Mouse (Mus musculus) brown adipose tissue, adult 24 weeks (tissue): ENCODE measurements around the gene Atp6v1g1. TPM values are rescaled to one million over a fixed set of nuclear protein-coding genes. Genes with fewer than 3 reads are reported as not detected.

Source experiments
- H3K27ac ChIP-seq: fragments of 200-500 bp; replicated peaks from 2 replicates; pipeline ENCODE4 v1.5.1; 2012; ENCODE audit warnings: low read depth, mild to moderate bottlenecking, low read length
- H3K4me1 ChIP-seq: fragments of 200-500 bp; 2 replicates; pipeline ENCODE4 v1.6.1; 2012; ENCODE audit warnings: low read length, mixed read lengths; ENCODE audit not compliant: control insufficient read depth, insufficient read depth, insufficient read length
- H3K4me3 ChIP-seq: fragments of 200-500 bp; 2 replicates; pipeline ENCODE4 v1.5.1; 2012; ENCODE audit warnings: low read depth, mild to moderate bottlenecking, low read length, moderate library complexity; ENCODE audit not compliant: insufficient read depth
- polyA plus RNA-seq: library from polyadenylated mRNA; stranded (reverse); fragments of >200 nt; gene quantifications from 2 replicates; pipeline ENCODE4 v1.2.4, GENCODE M21; 2012; ENCODE audit not compliant: missing spikeins, insufficient read depth, insufficient read length

The Atp6v1g1 gene
- polyA plus RNA-seq, 1 experiment, result 179 TPM

DNA sequence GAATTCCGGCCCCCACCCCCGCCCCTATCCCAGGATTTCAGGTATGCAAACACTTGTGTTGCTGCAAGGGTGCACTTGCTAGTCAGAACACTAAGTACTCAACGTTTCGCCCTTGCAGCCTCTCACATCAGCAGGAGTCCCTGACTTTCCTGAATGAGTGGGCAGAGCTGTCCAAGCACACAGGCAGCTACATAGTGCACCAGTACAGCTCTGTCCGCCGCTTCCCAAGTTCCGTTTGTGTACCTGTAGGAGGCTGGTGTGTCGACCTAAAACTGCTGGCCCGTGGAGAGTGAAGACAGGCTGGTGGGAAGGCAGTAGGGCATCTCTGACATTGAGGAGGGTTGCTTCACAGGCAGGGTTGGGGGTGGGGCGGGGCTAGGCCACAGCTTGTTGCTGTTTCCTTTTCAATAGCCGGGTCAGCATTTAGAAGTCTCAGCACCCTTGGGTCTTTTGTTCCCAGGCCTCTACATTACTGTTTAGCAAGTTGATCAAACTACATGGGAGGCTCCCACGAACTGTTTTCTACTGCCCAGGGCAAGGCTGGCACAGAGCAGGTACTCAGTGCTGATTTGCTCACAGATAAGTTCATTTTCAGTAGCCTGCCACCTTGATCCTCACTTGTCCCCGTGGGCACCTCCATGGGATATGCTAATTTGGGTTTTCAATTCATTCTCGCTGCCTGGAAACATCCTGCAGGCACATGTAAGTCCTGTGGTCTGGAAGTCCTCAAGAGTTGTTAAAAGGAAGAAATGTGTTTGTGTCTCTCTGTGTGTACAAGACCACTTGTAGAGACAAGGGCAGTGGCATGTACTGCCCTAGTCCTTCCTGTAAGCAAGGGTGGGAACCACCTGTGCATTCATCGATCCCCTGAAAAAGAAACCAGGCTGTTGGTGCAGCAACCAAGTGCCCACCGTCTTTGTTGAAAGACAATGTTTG lies 12.8 kb downstream of the Atp6v1g1 start:
- Histone ChIP-seq H3K4me3 (no peak overlapping the region; the same call in 1 of the 2 replicates), H3K27ac (peak overlapping the region; percentile 84), H3K4me1 (peaks cover 15% of the 10 kb centered on the region)

GRCm38 (mm10) chr4:63558407-63559081 lies 14.0 kb downstream of the Atp6v1g1 start, which contains the start of gene Tmem268:
Gene Tmem268, plus strand, starts transcription at chr4:63558781.
- Histone ChIP-seq H3K4me1 (peaks cover 15% of the 10 kb centered on the region), H3K4me3 (peak within 1 kb of the TSS; percentile 95), H3K27ac (peak within 1 kb of the TSS; percentile 84)

GRCm38 (mm10) chr4:63559127-63559697 lies 14.6 kb downstream of the Atp6v1g1 start:
- Histone ChIP-seq H3K4me1 (peaks cover 15% of the 10 kb centered on the region), H3K27ac (peak overlapping the region; percentile 84), H3K4me3 (peak overlapping the region; percentile 95)

DNA sequence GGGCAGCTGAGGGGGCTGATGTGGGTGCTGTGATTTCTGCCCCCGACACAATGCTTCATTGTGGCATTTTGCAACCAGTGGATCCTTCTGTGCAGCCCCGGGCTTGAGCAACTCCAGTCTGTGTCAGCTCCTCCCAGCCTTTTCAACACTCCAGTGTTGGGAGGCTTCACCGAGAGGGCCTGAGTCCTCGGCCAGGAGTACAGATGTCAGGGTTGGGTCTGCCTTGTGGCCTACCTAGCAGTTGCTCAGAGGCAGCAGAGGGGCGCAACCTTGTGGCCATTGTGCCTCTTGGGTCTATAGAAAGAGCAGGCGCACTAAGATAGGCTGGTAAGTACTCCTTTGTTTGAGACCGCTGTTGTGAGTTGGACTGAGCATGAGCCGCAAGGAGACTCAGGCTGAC lies 15.5 kb downstream of the Atp6v1g1 start:
- Histone ChIP-seq H3K4me1 (peaks cover 15% of the 10 kb centered on the region), H3K27ac (peak overlapping the region; percentile 67), H3K4me3 (peak overlapping the region; percentile 95)

DNA sequence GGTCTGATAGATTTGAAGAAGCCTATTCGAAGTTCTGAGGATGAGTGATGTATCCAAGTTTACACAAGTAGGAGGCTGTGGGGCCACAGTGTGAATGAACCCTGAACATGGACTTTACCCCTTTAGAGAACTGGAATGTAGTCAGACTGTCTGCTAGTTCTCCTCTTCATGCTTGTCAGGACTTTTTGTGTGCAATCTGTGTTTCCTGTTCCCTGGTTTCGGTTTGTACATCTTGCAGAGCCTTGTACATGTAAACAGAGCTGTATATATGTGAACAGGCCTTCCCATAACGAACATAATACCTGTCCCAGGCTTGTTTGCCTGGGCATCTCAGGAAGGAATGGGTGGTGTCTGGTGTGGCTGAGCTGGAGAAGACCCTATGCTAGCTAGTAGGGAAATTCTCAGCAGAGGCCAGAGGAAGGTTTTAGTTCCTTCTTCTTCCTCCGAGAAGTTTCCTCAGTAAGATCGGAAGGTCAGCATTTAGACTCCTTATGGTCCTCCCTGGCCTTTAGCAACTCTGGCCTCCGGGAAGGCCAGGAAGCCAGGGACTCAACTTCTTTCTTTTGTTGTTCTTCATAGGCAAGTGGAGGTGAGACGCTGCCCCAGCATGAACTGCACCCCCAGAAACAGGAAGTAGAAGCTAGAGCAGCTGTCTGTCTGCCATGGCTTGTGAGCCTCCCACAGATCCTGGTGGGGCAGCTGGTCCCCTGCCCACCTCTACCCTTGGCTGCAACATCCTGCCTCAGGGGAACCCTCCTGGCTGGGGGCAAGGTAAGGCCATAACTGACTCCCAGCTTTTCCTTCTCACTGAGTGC lies 17.5 kb downstream of the Atp6v1g1 start:
- Histone ChIP-seq H3K4me1 (peaks cover 15% of the 10 kb centered on the region), H3K27ac (peak overlapping the region; percentile 42), H3K4me3 (no peak overlapping the region)

- H3K4me1 ChIP-seq, result peaks cover 13% of the 10 kb centered on the region
- H3K27ac ChIP-seq, result no peak overlapping the region
- no peak overlapping the region for H3K4me3 ChIP-seq
These were observed 18.2 kb downstream of the Atp6v1g1 start for GRCm38 (mm10) chr4:63562742-63563141.

- no peak overlapping the region for H3K4me3 ChIP-seq
- H3K4me1 ChIP-seq, result peaks cover 9% of the 10 kb centered on the region
- H3K27ac ChIP-seq, result no peak overlapping the region
These were observed 23.3 kb downstream of the Atp6v1g1 start for GRCm38 (mm10) chr4:63567712-63568390.

GRCm38 (mm10) chr4:63569322-63569721 lies 24.8 kb downstream of the Atp6v1g1 start:
- Histone ChIP-seq H3K4me1 (peaks cover 10% of the 10 kb centered on the region), H3K27ac (no peak overlapping the region), H3K4me3 (no peak overlapping the region)

- Histone ChIP-seq H3K27ac (peak overlapping the region; percentile 51), H3K4me1 (peaks cover 10% of the 10 kb centered on the region), H3K4me3 (no peak overlapping the region)
These were observed 25.7 kb downstream of the Atp6v1g1 start for GRCm38 (mm10) chr4:63570208-63570781.

GRCm38 (mm10) chr4:63572621-63573020 lies 28.0 kb downstream of the Atp6v1g1 start:
- Histone ChIP-seq H3K4me3 (no peak overlapping the region), H3K4me1 (peaks cover 10% of the 10 kb centered on the region), H3K27ac (no peak overlapping the region; the same call in 1 of the 2 replicates)

- H3K4me1 ChIP-seq, result peaks cover 2% of the 10 kb centered on the region; the same call in 1 of the 2 replicates
- no peak overlapping the region for H3K4me3 ChIP-seq
- H3K27ac ChIP-seq, result no peak overlapping the region
These were observed 35.1 kb downstream of the Atp6v1g1 start for GRCm38 (mm10) chr4:63579649-63580048.

GRCm38 (mm10) chr4:63580078-63580477 lies 35.5 kb downstream of the Atp6v1g1 start:
- Histone ChIP-seq H3K4me3 (no peak overlapping the region), H3K27ac (no peak overlapping the region), H3K4me1 (peaks cover 2% of the 10 kb centered on the region; the same call in 1 of the 2 replicates)

GRCm38 (mm10) chr4:63582580-63582979 lies 38.0 kb downstream of the Atp6v1g1 start:
- H3K27ac ChIP-seq, result no peak overlapping the region

GRCm38 (mm10) chr4:63585216-63585615 lies 40.6 kb downstream of the Atp6v1g1 start:
- Histone ChIP-seq H3K27ac (no peak overlapping the region), H3K4me1 (no peaks in the 10 kb centered on the region), H3K4me3 (no peak overlapping the region)

More at GRCm38 (mm10) chr4:63582580-63582979, 38.0 kb downstream of the Atp6v1g1 start:
- H3K4me1 ChIP-seq, result peaks cover 2% of the 10 kb centered on the region; the same call in 1 of the 2 replicates
- H3K4me3 ChIP-seq, result no peak overlapping the region
